Mouse (Mus musculus) urinary bladder, postnatal 4 days (tissue): ENCODE data around the gene Nacc2.

ENCODE experiments used
- DNase-seq, 2 experiments: peaks; one replicate each; pipeline ENCODE4 v3.0.0; 2021 to 2022; ENCODE audit warnings: low spot score in 2 of 2

The Nacc2 gene

GRCm38 (mm10) chr2:26099260-26099659 lies 23.8 kb downstream of the Nacc2 start:
- no peak for DNase-seq

DNA sequence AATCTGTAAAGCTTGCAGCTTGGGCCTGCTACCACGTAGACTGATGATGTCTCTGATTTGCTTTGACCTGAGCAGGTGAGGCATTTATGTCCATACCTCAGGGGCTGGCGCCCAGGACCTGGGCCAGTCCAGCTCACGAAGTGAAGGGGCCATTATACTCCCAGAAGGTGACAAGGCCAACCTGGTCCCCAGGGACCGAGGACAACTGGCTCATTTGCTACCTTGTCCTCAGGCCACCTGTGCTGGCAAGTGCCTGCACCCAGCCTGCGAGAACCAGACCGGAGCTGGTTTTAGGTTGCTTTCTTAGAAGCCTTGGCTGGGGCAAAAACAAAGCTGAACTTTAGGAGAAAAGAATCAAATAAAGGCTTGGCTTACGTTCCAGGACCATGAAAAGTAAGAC lies 29.1 kb downstream of the Nacc2 start:
- no peak for DNase-seq

DNA sequence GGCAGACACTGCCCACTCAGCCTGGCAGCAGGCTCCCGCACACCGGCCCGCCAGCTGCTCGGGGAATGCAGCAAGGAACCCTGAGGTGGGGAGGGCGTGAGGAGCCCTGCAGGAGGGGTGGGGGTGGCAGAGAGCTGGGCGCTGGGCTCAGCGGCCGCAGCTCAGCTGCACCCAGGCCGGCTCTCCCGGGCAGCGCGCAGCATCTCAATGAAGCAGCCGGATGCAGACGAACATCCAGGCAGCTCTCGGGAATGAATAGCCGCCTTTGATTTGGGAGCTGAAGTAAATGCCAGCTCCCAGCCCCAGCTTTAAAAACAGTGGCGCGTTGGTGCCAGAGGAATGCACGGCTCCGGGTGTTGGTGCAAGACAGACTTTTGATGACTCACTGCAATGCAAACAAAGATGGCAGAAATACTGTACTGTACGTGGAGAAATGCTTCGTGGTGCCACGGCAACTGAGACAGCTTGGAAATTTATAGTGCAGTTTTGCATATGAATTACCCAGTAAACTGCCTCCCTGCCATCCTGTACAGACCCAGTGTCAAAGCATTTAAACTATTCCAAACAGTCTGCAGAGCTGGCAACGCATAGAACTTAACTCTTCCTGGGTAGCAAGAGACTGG lies 31.1 kb downstream of the Nacc2 start:
- peak in 1 of 2 experiments; percentile 38 for DNase-seq

DNA sequence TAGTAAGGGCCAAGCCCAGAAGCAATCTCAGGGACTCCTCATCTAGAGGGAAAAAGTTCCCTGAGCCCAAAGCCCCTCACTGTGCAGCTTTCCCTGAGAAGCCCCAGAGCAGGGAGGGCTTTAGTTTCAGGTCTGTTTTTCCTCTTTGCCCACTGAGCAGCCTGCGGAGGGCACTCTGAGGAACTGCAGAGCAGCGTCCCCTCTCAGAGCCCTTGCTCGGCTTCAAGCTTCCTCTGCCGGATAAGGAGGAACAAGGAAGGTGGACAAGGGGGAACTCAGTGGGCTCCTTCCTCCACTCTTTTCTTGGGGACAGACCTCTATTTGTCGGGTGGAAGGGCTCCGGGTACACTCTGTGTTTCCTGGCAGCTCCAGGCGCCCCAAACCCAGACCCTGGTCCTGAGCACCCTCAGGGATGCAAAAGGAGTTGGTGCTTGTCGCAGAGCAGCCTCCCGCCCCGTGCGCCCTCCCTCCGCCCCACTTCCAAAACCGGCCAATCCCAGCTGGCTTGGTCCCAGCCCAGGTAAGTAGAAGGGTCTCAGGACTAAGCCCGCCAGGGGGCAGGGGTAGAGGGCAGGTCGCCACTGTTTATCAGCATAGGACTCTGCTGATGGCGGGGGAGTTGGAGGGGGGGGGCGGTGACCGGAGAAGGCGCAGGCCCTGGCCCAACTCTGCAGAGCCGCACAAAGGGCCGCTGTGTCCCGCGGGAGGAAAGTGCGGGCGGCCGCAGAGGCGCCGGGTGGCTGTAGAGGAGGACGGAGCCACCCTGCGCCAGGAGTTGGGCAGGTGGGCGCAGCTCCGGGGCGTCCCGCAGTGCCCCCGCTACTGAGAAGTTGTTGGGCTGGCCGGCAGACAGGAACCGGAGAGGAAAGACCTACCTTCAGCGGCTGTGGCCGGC lies 31.9 kb downstream of the Nacc2 start:
- no peak for DNase-seq

GRCm38 (mm10) chr2:26089005-26089404 lies 34.0 kb downstream of the Nacc2 start:
- no peak for DNase-seq

- no peak for DNase-seq
These were observed 36.0 kb downstream of the Nacc2 start for GRCm38 (mm10) chr2:26086926-26087600.

GRCm38 (mm10) chr2:26086505-26086904 lies 36.5 kb downstream of the Nacc2 start:
- no peak for DNase-seq

- no peak for DNase-seq
These were observed 40.1 kb downstream of the Nacc2 start for GRCm38 (mm10) chr2:26082883-26083282.

DNA sequence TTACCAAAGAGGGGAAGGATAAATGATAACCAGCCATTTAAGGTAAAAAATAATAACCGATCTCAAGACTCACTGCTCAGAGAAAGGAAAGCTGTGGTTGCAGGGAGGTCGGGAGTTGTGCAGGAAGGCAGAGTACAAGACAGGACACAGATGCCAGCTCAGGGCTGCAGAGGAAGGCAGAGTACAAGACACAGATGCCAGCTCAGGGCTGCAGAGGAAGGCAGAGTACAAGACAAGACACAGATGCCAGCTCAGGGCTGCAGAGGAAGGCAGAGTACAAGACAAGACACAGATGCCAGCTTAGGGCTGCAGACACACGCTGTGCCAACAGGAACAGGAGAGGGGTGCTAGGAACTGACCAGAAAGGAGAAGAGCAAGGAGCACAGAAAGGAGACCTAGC lies 42.2 kb downstream of the Nacc2 start:
- DNase-seq = no peak

- no peak for DNase-seq
These were observed 43.6 kb downstream of the Nacc2 start for GRCm38 (mm10) chr2:26079409-26079808.

DNA sequence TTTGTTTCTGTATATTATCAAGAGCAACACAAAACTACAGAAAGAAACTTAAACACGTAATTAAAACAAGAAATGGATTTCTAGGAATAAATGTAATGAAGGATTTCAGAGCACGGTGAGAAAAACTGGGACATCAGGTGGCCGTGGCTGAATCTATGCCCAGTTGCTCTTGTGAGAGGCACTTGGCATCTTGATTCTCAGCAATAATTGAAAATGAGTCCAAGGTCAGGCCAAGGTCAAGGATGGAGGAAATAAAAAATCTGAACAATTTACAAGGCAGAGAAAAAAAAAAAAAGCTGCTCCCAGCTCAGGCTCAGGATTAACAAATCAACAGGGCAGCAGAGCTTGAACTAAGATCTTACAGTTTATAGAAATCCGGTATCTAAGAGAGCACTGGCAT lies 46.0 kb downstream of the Nacc2 start:
- DNase-seq = no peak

- no peak for DNase-seq
These were observed 46.9 kb downstream of the Nacc2 start for GRCm38 (mm10) chr2:26076121-26076520.

DNA sequence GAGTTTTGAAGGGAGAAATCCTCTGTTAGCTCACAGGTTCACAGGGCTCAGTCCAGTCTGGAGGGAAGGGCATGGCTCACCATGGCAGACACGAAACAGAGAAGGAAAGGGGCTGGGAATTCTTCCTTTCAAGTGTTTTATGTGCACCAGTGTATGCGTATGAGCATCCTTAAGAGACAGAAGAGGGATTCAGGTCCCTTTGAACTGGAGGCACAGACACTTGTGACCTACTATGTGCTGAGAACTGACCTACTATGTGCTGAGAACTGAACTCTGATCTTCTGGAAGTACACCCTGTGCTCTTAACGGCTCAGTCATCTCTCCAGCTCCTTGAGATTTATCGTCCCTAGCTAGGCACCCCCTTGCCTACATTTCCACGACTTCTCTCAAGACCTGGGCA lies 48.5 kb downstream of the Nacc2 start:
- no peak for DNase-seq

GRCm38 (mm10) chr2:26068592-26068991 lies 54.4 kb downstream of the Nacc2 start:
- no peak for DNase-seq

GRCm38 (mm10) chr2:26068175-26068574 lies 54.8 kb downstream of the Nacc2 start:
- DNase-seq = no peak

DNA sequence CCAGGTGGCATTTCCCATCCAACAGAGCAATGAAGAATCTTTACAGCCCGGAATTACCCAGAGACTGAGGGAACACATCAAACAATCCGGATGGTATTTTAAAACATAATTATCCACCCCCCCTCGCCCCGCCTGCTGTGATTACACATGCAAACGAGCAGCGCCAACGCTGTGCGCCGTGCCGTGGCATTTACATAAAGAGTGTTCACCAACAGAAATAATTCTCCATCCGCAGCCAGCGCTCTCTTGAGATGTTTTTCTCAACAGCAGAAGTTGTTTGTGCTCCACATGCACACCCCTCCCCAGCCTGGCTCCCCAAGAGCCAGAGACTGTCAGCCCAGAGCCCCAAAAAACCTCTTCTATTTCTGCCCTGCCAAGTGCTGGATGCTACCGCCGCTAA lies 56.5 kb downstream of the Nacc2 start:
- no peak for DNase-seq

- no peak for DNase-seq
These were observed 60.1 kb downstream of the Nacc2 start for GRCm38 (mm10) chr2:26062742-26063427.

DNA sequence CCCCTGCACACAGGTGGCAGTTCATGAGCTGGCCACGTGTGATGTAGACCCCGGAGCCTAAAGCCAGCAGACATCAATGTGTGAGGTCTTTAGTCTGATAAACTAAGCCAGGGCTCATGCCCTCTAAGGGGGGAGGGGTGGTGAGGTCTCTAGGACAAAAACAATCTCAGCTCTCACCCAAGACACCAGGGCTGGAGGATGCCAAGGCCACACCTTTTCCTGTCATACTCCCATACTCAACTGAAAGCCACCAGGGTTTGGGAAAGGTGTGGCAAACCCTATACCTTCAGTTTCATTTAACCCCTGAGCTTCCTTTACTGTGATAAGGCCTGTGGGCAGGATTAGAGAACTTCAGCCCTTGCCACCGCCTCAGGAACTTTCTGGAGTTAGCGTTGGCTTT lies 60.8 kb downstream of the Nacc2 start:
- DNase-seq = no peak

DNA sequence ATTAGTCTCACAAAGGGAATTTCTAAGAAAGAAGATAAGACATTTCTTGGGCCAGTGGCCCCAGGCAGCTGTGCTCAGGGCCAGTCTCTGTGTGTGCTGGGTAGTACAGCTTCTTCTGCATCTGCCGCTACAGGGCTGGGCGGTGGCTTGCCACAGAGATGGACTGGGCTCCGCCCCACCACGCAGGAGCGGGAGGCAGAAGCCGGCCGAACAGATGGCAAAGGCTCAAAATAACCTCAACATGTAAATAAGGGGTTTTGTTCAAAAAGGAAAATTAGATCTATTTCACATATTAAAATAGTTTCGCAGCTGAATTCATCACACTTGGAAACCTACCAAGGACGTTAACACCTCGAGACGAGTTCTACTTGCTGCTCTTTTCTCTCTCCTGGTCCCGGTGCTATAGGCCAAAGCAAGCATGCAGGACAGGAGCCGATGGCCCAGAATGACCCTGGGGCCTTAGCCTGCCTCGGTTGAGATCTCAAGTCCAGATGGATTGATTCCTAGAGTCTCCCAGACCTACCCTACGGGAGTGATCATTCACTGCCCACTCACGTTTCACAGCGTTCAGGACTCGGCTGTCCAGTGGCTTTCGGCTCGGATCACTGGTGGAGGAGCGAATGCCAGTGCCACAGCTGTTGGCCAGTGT lies 61.9 kb downstream of the Nacc2 start:
- no peak for DNase-seq

GRCm38 (mm10) chr2:26057053-26057452 lies 66.0 kb downstream of the Nacc2 start:
- no peak for DNase-seq

DNA sequence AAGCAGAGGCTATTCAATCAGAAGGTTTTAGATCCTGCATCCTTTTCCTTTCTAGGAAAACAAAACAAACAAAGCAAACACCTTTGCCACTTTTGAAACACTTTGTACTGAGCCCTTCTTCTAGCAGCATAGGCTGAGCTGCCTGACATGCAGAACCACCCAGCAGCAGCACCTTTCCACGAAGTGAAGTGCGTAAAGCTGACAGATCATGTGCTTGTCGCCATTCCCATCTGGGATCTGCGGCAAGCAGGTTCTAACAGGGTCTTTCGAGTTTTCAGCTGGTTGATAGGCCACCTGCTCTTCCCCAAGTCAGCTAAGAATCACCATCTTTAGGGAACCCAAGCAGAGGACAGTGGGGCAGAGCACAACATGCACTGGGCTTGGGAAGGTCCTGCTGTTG lies 66.8 kb downstream of the Nacc2 start:
- DNase-seq = no peak

DNA sequence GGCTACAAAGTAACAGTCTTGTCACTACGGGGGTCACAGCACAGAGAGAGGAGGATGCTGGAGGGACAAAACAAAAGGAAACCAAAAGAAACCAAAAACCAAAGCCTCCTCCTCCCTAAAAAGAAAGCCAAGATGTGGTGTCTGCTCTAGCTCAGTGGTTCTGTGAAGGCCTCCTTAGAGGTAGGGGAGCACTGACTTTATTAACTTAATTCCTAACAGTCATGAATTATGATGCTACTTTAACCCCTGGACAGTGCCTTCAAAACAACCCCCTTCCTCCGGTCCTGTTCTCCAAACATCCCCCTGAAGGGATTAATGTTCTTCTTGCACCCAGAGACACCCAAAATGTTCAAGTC lies 67.3 kb downstream of the Nacc2 start:
- DNase-seq = no peak
